Comparison of ENCODE assay signal across 8 mouse cellular contexts in genomic region chr7:19229404-19229803, GRCm38 (mm10). TPM values are rescaled to one million over a fixed set of nuclear protein-coding genes. Genes with fewer than 3 reads are reported as not detected.
DNase-seq lines count a peak whose midpoint lies in the region; ATAC-seq and TF ChIP-seq lines count a peak whose summit lies in the region.

No protein-coding gene starts in this region.

- peak overlapping the region; percentile 95 for H3K4me2 ChIP-seq in lung, embryonic 14.5 days
- peak overlapping the region; percentile 81 for H3K4me2 ChIP-seq in embryonic facial prominence, embryonic 15.5 days (replicated peaks)
- peak overlapping the region; percentile 75 for H3K4me2 ChIP-seq in intestine, embryonic 14.5 days (ENCODE audit: low read length)
- peak overlapping the region; percentile 86 for H3K4me2 ChIP-seq in neural tube, embryonic 12.5 days (replicated peaks)

- H3K27ac ChIP-seq in lung, embryonic 14.5 days (ENCODE audit: low read depth) = peak overlapping the region; percentile 82
- peak overlapping the region; percentile 87 for H3K27ac ChIP-seq in embryonic facial prominence, embryonic 15.5 days (replicated peaks)
- peak overlapping the region; percentile 62 for H3K27ac ChIP-seq in intestine, embryonic 14.5 days (ENCODE audit: low read depth)
- 0 out of 2 replicates have a peak overlapping the region, but pooled peaks have one; percentile 60 for H3K27ac ChIP-seq in neural tube, embryonic 12.5 days

- no peaks in the 10 kb centered on the region for H3K27me3 ChIP-seq in lung, embryonic 14.5 days (ENCODE audit: insufficient read depth, low read length)
- no peaks in the 10 kb centered on the region for H3K27me3 ChIP-seq in embryonic facial prominence, embryonic 15.5 days
- no peaks in the 10 kb centered on the region for H3K27me3 ChIP-seq in intestine, embryonic 14.5 days (replicated peaks; ENCODE audit: control insufficient read depth, insufficient read depth, low read length)
- H3K27me3 ChIP-seq in neural tube, embryonic 12.5 days (replicated peaks) = no peaks in the 10 kb centered on the region

- no peak for ATAC-seq in lung, embryonic 14.5 days (ENCODE audit: insufficient read depth)
- no peak for ATAC-seq in embryonic facial prominence, embryonic 15.5 days (ENCODE audit: insufficient number of reproducible peaks, low FRiP score, low TSS enrichment, low read depth)
- ATAC-seq in intestine, embryonic 14.5 days (replicated peaks; ENCODE audit: low FRiP score, low TSS enrichment, low read depth) = no peak
- no peak for ATAC-seq in neural tube, embryonic 12.5 days (ENCODE audit: low FRiP score, low read depth)

- H3K36me3 ChIP-seq in lung, embryonic 14.5 days (ENCODE audit: insufficient read depth) = no peaks in the 10 kb centered on the region
- peaks cover 12% of the 10 kb centered on the region; the same call in 1 of the 2 replicates for H3K36me3 ChIP-seq in embryonic facial prominence, embryonic 15.5 days
- 0 out of 2 replicates have a peak, but pooled peaks cover 8% of the 10 kb centered on the region for H3K36me3 ChIP-seq in intestine, embryonic 14.5 days (ENCODE audit: control insufficient read depth, insufficient read depth, low read length)
- H3K36me3 ChIP-seq in neural tube, embryonic 12.5 days = peaks cover 19% of the 10 kb centered on the region

- H3K9me3 ChIP-seq in lung, embryonic 14.5 days (ENCODE audit: low read depth, low read length) = no peaks in the 10 kb centered on the region
- no peaks in the 10 kb centered on the region for H3K9me3 ChIP-seq in embryonic facial prominence, embryonic 15.5 days (replicated peaks)
- H3K9me3 ChIP-seq in intestine, embryonic 14.5 days (ENCODE audit: control insufficient read depth, low read length) = no peaks in the 10 kb centered on the region
- no peaks in the 10 kb centered on the region for H3K9me3 ChIP-seq in neural tube, embryonic 12.5 days

- peak overlapping the region; percentile 76 for H3K9ac ChIP-seq in lung, embryonic 14.5 days
- H3K9ac ChIP-seq in embryonic facial prominence, embryonic 15.5 days = peak overlapping the region; percentile 70
- peak overlapping the region; percentile 60 for H3K9ac ChIP-seq in intestine, embryonic 14.5 days (ENCODE audit: low read length)
- H3K9ac ChIP-seq in neural tube, embryonic 12.5 days = peak overlapping the region; percentile 64

- peak overlapping the region; percentile 70 for H3K4me3 ChIP-seq in lung, embryonic 14.5 days (ENCODE audit: low read depth, low read length)
- H3K4me3 ChIP-seq in embryonic facial prominence, embryonic 15.5 days (replicated peaks) = peak overlapping the region; percentile 72
- peak overlapping the region; percentile 78 for H3K4me3 ChIP-seq in intestine, embryonic 14.5 days (ENCODE audit: low read depth, low read length)
- H3K4me3 ChIP-seq in neural tube, embryonic 12.5 days = peak overlapping the region; percentile 55

- no peak for TF ChIP-seq CTCF in lung, embryonic 14.5 days (IDR thresholded peaks at IDR 0.05; ENCODE audit: low read depth)

- WGBS in lung, embryonic 14.5 days = 27% methylated on average over 5 of the region's 5 CpGs
- WGBS in embryonic facial prominence, embryonic 15.5 days = 41% methylated on average over 5 of the region's 5 CpGs
- 28% methylated on average over 5 of the region's 5 CpGs for WGBS in intestine, embryonic 14.5 days
- 51% methylated on average over 5 of the region's 5 CpGs for WGBS in neural tube, embryonic 12.5 days

- DNase-seq in lung, embryonic 14.5 days = no peak
- DNase-seq in lung, postnatal 25 days (ENCODE audit: low spot score) = no peak
- DNase-seq in intestine, embryonic 14.5 days (ENCODE audit: low spot score) = no peak
- no peak for DNase-seq in urinary bladder, postnatal 36 days (ENCODE audit: low spot score in 2 of 2)
- DNase-seq in ovary, postnatal 10 days (ENCODE audit: low spot score) = no peak
- no peak for DNase-seq in retina, embryonic 14.5 days (ENCODE audit: low spot score)

- peaks cover 14% of the 10 kb centered on the region for H3K4me1 ChIP-seq in lung, embryonic 14.5 days (ENCODE audit: insufficient read depth)
- H3K4me1 ChIP-seq in embryonic facial prominence, embryonic 15.5 days = peaks cover 21% of the 10 kb centered on the region
- H3K4me1 ChIP-seq in intestine, embryonic 14.5 days (replicated peaks; ENCODE audit: control insufficient read depth, insufficient read depth, low read length) = peaks cover 9% of the 10 kb centered on the region; the same call in 1 of the 2 replicates
- peaks cover 17% of the 10 kb centered on the region for H3K4me1 ChIP-seq in neural tube, embryonic 12.5 days

RNA-seq across cellular contexts. Expression of gene Opa3, which starts 1.3 kb away (rescaled TPM):
- polyA plus RNA-seq in lung, embryonic 14.5 days (2014; fragmentation: Nextera tagmentation; extraction: Ambion mirVana) = 38.0 and 39.4 TPM in 2 replicates
- 30.8 and 32.5 TPM in 2 replicates for polyA plus RNA-seq in embryonic facial prominence, embryonic 15.5 days (2015; fragmentation: Nextera tagmentation; extraction: Ambion mirVana)
- polyA plus RNA-seq in intestine, embryonic 14.5 days (2014; fragmentation: Nextera tagmentation; extraction: Ambion mirVana) = 37.4 and 43.9 TPM in 2 replicates
- 42.1 and 43.9 TPM in 2 replicates for polyA plus RNA-seq in neural tube, embryonic 12.5 days (2016; fragmentation: Nextera tagmentation; extraction: Ambion mirVana)

RNA-seq across cellular contexts. Expression of gene Gpr4, which starts 17.1 kb away (rescaled TPM):
- 1.6 and 2.2 TPM in 2 replicates for polyA plus RNA-seq in lung, embryonic 14.5 days (2014; fragmentation: Nextera tagmentation; extraction: Ambion mirVana)
- 1.7 and 1.9 TPM in 2 replicates for polyA plus RNA-seq in embryonic facial prominence, embryonic 15.5 days (2015; fragmentation: Nextera tagmentation; extraction: Ambion mirVana)
- polyA plus RNA-seq in intestine, embryonic 14.5 days (2014; fragmentation: Nextera tagmentation; extraction: Ambion mirVana) = 1.2 and 1.5 TPM in 2 replicates
- 1.9 and 2.3 TPM in 2 replicates for polyA plus RNA-seq in neural tube, embryonic 12.5 days (2016; fragmentation: Nextera tagmentation; extraction: Ambion mirVana)

RNA-seq across cellular contexts. Expression of gene Vasp, which starts 42.2 kb away (rescaled TPM):
- 88.9 and 95.3 TPM in 2 replicates for polyA plus RNA-seq in lung, embryonic 14.5 days (2014; fragmentation: Nextera tagmentation; extraction: Ambion mirVana)
- polyA plus RNA-seq in embryonic facial prominence, embryonic 15.5 days (2015; fragmentation: Nextera tagmentation; extraction: Ambion mirVana) = 85.2 TPM in 2 replicates
- polyA plus RNA-seq in intestine, embryonic 14.5 days (2014; fragmentation: Nextera tagmentation; extraction: Ambion mirVana) = 78.5 and 79.2 TPM in 2 replicates
- polyA plus RNA-seq in neural tube, embryonic 12.5 days (2016; fragmentation: Nextera tagmentation; extraction: Ambion mirVana) = 53.4 and 56.3 TPM in 2 replicates

RNA-seq across cellular contexts. Expression of gene Ppm1n, which starts 50.5 kb away (rescaled TPM):
- polyA plus RNA-seq in lung, embryonic 14.5 days (2014; fragmentation: Nextera tagmentation; extraction: Ambion mirVana) = not detected in 2 replicates
- 0.14 and 0.41 TPM in 2 replicates for polyA plus RNA-seq in embryonic facial prominence, embryonic 15.5 days (2015; fragmentation: Nextera tagmentation; extraction: Ambion mirVana)
- polyA plus RNA-seq in intestine, embryonic 14.5 days (2014; fragmentation: Nextera tagmentation; extraction: Ambion mirVana) = 0.14 and 0.31 TPM in 2 replicates
- polyA plus RNA-seq in neural tube, embryonic 12.5 days (2016; fragmentation: Nextera tagmentation; extraction: Ambion mirVana) = 0.20 TPM in 1 of 2 replicates, not detected in the other

RNA-seq across cellular contexts. Expression of gene Rtn2, which starts 53.0 kb away (rescaled TPM):
- polyA plus RNA-seq in lung, embryonic 14.5 days (2014; fragmentation: Nextera tagmentation; extraction: Ambion mirVana) = 8.0 and 9.1 TPM in 2 replicates
- polyA plus RNA-seq in embryonic facial prominence, embryonic 15.5 days (2015; fragmentation: Nextera tagmentation; extraction: Ambion mirVana) = 39.2 and 41.9 TPM in 2 replicates
- polyA plus RNA-seq in intestine, embryonic 14.5 days (2014; fragmentation: Nextera tagmentation; extraction: Ambion mirVana) = 12.2 and 14.3 TPM in 2 replicates
- polyA plus RNA-seq in neural tube, embryonic 12.5 days (2016; fragmentation: Nextera tagmentation; extraction: Ambion mirVana) = 91.1 and 99.1 TPM in 2 replicates
